ENCODE assay signal across 8 mouse cellular contexts in genomic region chr4:134734038-134734628, GRCm38 (mm10). TPM values are rescaled to one million over a fixed set of nuclear protein-coding genes. Genes with fewer than 3 reads are reported as not detected.
DNase-seq lines count a peak whose midpoint lies in the region; ATAC-seq and TF ChIP-seq lines count a peak whose summit lies in the region.

No protein-coding gene starts in this region.

- no peak for ATAC-seq in forebrain, postnatal 0 days
- ATAC-seq in lung, embryonic 16.5 days (ENCODE audit: low read depth), result peak; percentile 92

- H3K4me3 ChIP-seq in forebrain, embryonic 10.5 days, result peak overlapping the region; percentile 27
- no peak overlapping the region for H3K4me3 ChIP-seq in forebrain, postnatal 0 days (ENCODE audit: low read depth, low read length)
- no peak overlapping the region for H3K4me3 ChIP-seq in lung, embryonic 16.5 days (ENCODE audit: low read length)

- no peak for TF ChIP-seq CTCF in forebrain, postnatal 0 days (IDR thresholded peaks at IDR 0.05; ENCODE audit: low read depth)

- H3K9me3 ChIP-seq in forebrain, embryonic 10.5 days, result no peaks in the 10 kb centered on the region
- no peaks in the 10 kb centered on the region for H3K9me3 ChIP-seq in forebrain, postnatal 0 days (ENCODE audit: low read length)
- H3K9me3 ChIP-seq in lung, embryonic 16.5 days (ENCODE audit: control insufficient read depth, low read length), result no peaks in the 10 kb centered on the region

- H3K4me2 ChIP-seq in forebrain, postnatal 0 days (ENCODE audit: low read depth), result no peak overlapping the region
- peak overlapping the region; percentile 23 for H3K4me2 ChIP-seq in lung, embryonic 16.5 days (ENCODE audit: low read depth, low read length)

- H3K4me1 ChIP-seq in forebrain, embryonic 10.5 days, result peaks cover 73% of the 10 kb centered on the region
- no peaks in the 10 kb centered on the region for H3K4me1 ChIP-seq in forebrain, postnatal 0 days (ENCODE audit: insufficient read depth)
- peaks cover 25% of the 10 kb centered on the region for H3K4me1 ChIP-seq in lung, embryonic 16.5 days (replicated peaks; ENCODE audit: control insufficient read depth, insufficient read depth, low read length)

- WGBS in forebrain, embryonic 10.5 days, result 7% methylated on average over 13 of the region's 13 CpGs
- 12% methylated on average over 13 of the region's 13 CpGs for WGBS in forebrain, postnatal 0 days
- WGBS in lung, embryonic 16.5 days, result 5% methylated on average over 13 of the region's 13 CpGs

- H3K36me3 ChIP-seq in forebrain, embryonic 10.5 days (replicated peaks), result no peaks in the 10 kb centered on the region
- H3K36me3 ChIP-seq in forebrain, postnatal 0 days (ENCODE audit: insufficient read depth), result no peaks in the 10 kb centered on the region
- H3K36me3 ChIP-seq in lung, embryonic 16.5 days (ENCODE audit: control insufficient read depth, insufficient read depth, low read length), result no peaks in the 10 kb centered on the region

- H3K9ac ChIP-seq in forebrain, postnatal 0 days, result no peak overlapping the region
- H3K9ac ChIP-seq in lung, embryonic 16.5 days (ENCODE audit: low read length), result peak overlapping the region; percentile 36; the same call in 1 of the 2 replicates

- peak; percentile 47 for DNase-seq in forebrain, embryonic 10.5 days (ENCODE audit: extremely low spot score, low spot score)
- no peak for DNase-seq in forebrain, postnatal 0 days
- DNase-seq in c-Kit-positive CD71-negative TER-119-negative erythroid progenitor cells, embryonic 14.5 days (ENCODE audit: low read depth), result peak; percentile 57
- peak; percentile 98 for DNase-seq in heart, adult 11 months
- DNase-seq in kidney, adult 18-20 months, result peak; percentile 51
- peak; percentile 77 for DNase-seq in testis, postnatal 10 days (ENCODE audit: low spot score)
- no peak for DNase-seq in cerebellum, adult 9-11 months

- H3K27ac ChIP-seq in forebrain, embryonic 10.5 days, result peak overlapping the region; percentile 66
- H3K27ac ChIP-seq in forebrain, postnatal 0 days (ENCODE audit: low read depth, low read length), result no peak overlapping the region
- peak overlapping the region; percentile 83 for H3K27ac ChIP-seq in lung, embryonic 16.5 days (ENCODE audit: low read length)

- 0 out of 2 replicates have a peak, but pooled peaks cover 19% of the 10 kb centered on the region for H3K27me3 ChIP-seq in forebrain, embryonic 10.5 days (ENCODE audit: poor library complexity, severe bottlenecking)
- no peaks in the 10 kb centered on the region; the same call in 1 of the 2 replicates for H3K27me3 ChIP-seq in forebrain, postnatal 0 days (ENCODE audit: insufficient read depth, low read length)
- no peaks in the 10 kb centered on the region for H3K27me3 ChIP-seq in lung, embryonic 16.5 days (ENCODE audit: control insufficient read depth, insufficient read depth, low read depth, low read length)

RNA-seq across cellular contexts. Expression of gene Man1c1, which starts 30.0 kb away (rescaled TPM):
- polyA plus RNA-seq in forebrain, embryonic 10.5 days (2016; fragmentation: Nextera tagmentation; extraction: Ambion mirVana), result 2.3 and 2.8 TPM in 2 replicates
- 8.3 and 9.9 TPM in 2 replicates for total RNA-seq in forebrain, postnatal 0 days (2014; rRNA removed)
- 1.7 and 2.4 TPM in 2 replicates for polyA plus RNA-seq in forebrain, postnatal 0 days (2015; fragmentation: Nextera tagmentation; extraction: Ambion mirVana)
- 1.9 and 2.1 TPM in 2 replicates for polyA plus RNA-seq in lung, embryonic 16.5 days (2015; fragmentation: Nextera tagmentation; extraction: Ambion mirVana)

RNA-seq across cellular contexts. Expression of gene Ldlrap1, which starts 33.7 kb away (rescaled TPM):
- polyA plus RNA-seq in forebrain, embryonic 10.5 days (2016; fragmentation: Nextera tagmentation; extraction: Ambion mirVana), result 9.6 and 11.8 TPM in 2 replicates
- total RNA-seq in forebrain, postnatal 0 days (2014; rRNA removed), result 1.2 and 1.7 TPM in 2 replicates
- polyA plus RNA-seq in forebrain, postnatal 0 days (2015; fragmentation: Nextera tagmentation; extraction: Ambion mirVana), result 2.3 TPM in 2 replicates
- 25.2 and 27.7 TPM in 2 replicates for polyA plus RNA-seq in lung, embryonic 16.5 days (2015; fragmentation: Nextera tagmentation; extraction: Ambion mirVana)

Comparison
In these comparisons a context has a peak if more than half of its experiments do, and no peak if none do; other contexts are left out.
1. DNase-seq: peak in forebrain, embryonic 10.5 days (single experiment), c-Kit-positive CD71-negative TER-119-negative erythroid progenitor cells, embryonic 14.5 days (single experiment), heart, adult 11 months (single experiment), kidney, adult 18-20 months (single experiment) and testis, postnatal 10 days (single experiment); none in forebrain, postnatal 0 days (single experiment) and cerebellum, adult 9-11 months (single experiment).